Mouse (Mus musculus) megakaryocyte, embryonic 14.5 days (primary cell): ENCODE results near the gene Tgfbi.

Source experiments
- FLI1 ChIP-seq: IDR thresholded peaks from 2 replicates; pipeline ENCODE4 v1.6.1; 2012; ENCODE audit warnings: low read length, inconsistent platforms, mixed read lengths
- GATA1 ChIP-seq: IDR thresholded peaks from 3 replicates; pipeline ENCODE4 v1.6.1; 2012; ENCODE audit warnings: mixed read lengths, low read length, inconsistent platforms, borderline replicate concordance

DNA sequence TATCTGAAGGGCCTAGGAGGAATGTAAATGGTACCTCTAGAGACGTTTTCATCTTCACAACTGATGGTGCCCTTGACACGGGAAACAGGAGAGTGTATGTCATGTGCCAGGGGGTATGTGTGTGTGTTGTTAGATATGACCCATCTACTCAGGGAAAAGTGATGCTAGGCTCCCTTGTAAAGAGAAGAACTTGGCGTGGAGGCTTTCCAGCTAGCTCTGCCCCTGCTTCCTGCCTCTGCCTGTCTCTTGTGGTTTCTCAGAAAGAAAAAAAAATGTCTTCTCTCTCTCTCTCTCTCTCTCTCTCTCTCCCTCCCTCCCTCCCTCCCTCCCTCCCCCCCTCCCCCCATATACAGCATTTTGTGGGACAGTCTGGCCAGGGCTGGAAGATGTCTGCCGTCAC is 72.6 kb downstream of the Tgfbi start:
- TF ChIP-seq FLI1 = no peak
- no peak for TF ChIP-seq GATA1
